Mouse (Mus musculus) C2C12 (cell line): ENCODE results near the gene 3110021N24Rik. TPM values are rescaled to one million over a fixed set of nuclear protein-coding genes. Genes with fewer than 3 reads are reported as not detected.

ENCODE experiments used
- H3K27me3 ChIP-seq: one replicate; pipeline ENCODE4 v1.6.1; 2011; ENCODE audit not compliant: control insufficient read depth, insufficient read depth, insufficient read length
- H3K36me3 ChIP-seq: one replicate; pipeline ENCODE4 v1.6.1; 2011; ENCODE audit not compliant: control insufficient read depth, insufficient read depth
- H3K4me3 ChIP-seq: one replicate; pipeline ENCODE4 v1.5.1; 2011; ENCODE audit warnings: mild to moderate bottlenecking, control low read depth; ENCODE audit not compliant: poor library complexity, insufficient read depth, severe bottlenecking
- H3K79me2 ChIP-seq: one replicate; pipeline ENCODE4 v1.6.1; 2011; ENCODE audit not compliant: control insufficient read depth, insufficient read depth
- H3K79me3 ChIP-seq: one replicate; pipeline ENCODE4 v1.6.1; 2011; ENCODE audit warnings: low read depth, control low read depth
- H3ac ChIP-seq: one replicate; pipeline ENCODE3; 2011; ENCODE audit warnings: low read depth; ENCODE audit not compliant: control insufficient read depth, insufficient read length
- CEBPB ChIP-seq: IDR thresholded peaks from one replicate; pipeline ENCODE4 v1.6.1; 2011; ENCODE audit warnings: low read depth, mild to moderate bottlenecking, control low read depth, moderate library complexity
- CTCF ChIP-seq: IDR thresholded peaks from one replicate; pipeline ENCODE4 v1.5.1; 2011; ENCODE audit not compliant: control insufficient read depth, insufficient read depth, insufficient read length
- FOSL1 ChIP-seq: IDR thresholded peaks from one replicate; pipeline ENCODE4 v1.8.0; 2011; ENCODE audit warnings: mild to moderate bottlenecking, low read length; ENCODE audit not compliant: poor library complexity, insufficient read depth, severe bottlenecking
- MAX ChIP-seq: IDR thresholded peaks from one replicate; pipeline ENCODE4 v1.6.1; 2011; ENCODE audit warnings: mild to moderate bottlenecking, control low read depth
- MYOD1 ChIP-seq: IDR thresholded peaks from one replicate; pipeline ENCODE4 v1.6.1; 2011; ENCODE audit warnings: low read depth; ENCODE audit not compliant: control insufficient read depth, insufficient read length
- MYOG ChIP-seq: IDR thresholded peaks from one replicate; pipeline ENCODE4 v1.6.1; 2011; ENCODE audit not compliant: control insufficient read depth, insufficient read length; ENCODE audit errors: extremely low read depth
- USF1 ChIP-seq: IDR thresholded peaks from one replicate; pipeline ENCODE4 v1.6.1; 2011; ENCODE audit warnings: low read depth, mild to moderate bottlenecking, control low read depth, moderate library complexity
- polyA plus RNA-seq: library from polyadenylated mRNA; unstranded; fragments of >200 nt; fragmentation: generic; extraction: Trizol; gene quantifications from one replicate; pipeline ENCODE4 v1.2.1, GENCODE M21; 2012; ENCODE audit warnings: missing spikeins

The 3110021N24Rik gene
- polyA plus RNA-seq, 1 experiment = not detected

- H3K36me3 ChIP-seq = no peaks in the 10 kb centered on the region
- peaks cover 18% of the 10 kb centered on the region for H3K79me2 ChIP-seq
- peaks cover 13% of the 10 kb centered on the region for H3K79me3 ChIP-seq
- H3ac ChIP-seq = no peak overlapping the region
- H3K27me3 ChIP-seq = no peaks in the 10 kb centered on the region
- no peak overlapping the region for H3K4me3 ChIP-seq
- TF ChIP-seq MAX = no peak
- no peak for TF ChIP-seq FOSL1
- TF ChIP-seq CTCF = no peak
- TF ChIP-seq USF1 = no peak
- TF ChIP-seq MYOG = no peak
- no peak for TF ChIP-seq CEBPB
- no peak for TF ChIP-seq MYOD1
Measured at GRCm38 (mm10) chr4:108768527-108768926, 49.1 kb downstream of the 3110021N24Rik start.

- Histone ChIP-seq H3K79me3 (peaks cover 15% of the 10 kb centered on the region), H3K4me3 (peak overlapping the region; percentile 72), H3K79me2 (peaks cover 53% of the 10 kb centered on the region), H3K36me3 (no peaks in the 10 kb centered on the region), H3ac (peak overlapping the region; percentile 93), H3K27me3 (no peaks in the 10 kb centered on the region)
- TF ChIP-seq MAX = no peak
- TF ChIP-seq CEBPB = peak; percentile 7
Measured at GRCm38 (mm10) chr4:108779763-108780056, 60.3 kb downstream of the 3110021N24Rik start.

GRCm38 (mm10) chr4:108780057-108780863, 60.8 kb downstream of the 3110021N24Rik start, which contains the start of gene Zfyve9:
Gene Zfyve9, minus strand, starts transcription at chr4:108780798.
- no peaks in the 10 kb centered on the region for H3K36me3 ChIP-seq
- H3K79me2 ChIP-seq = peaks cover 47% of the 10 kb centered on the region
- peaks cover 15% of the 10 kb centered on the region for H3K79me3 ChIP-seq
- peak within 1 kb of the TSS; percentile 93 for H3ac ChIP-seq
- H3K4me3 ChIP-seq = peak within 1 kb of the TSS; percentile 72
- TF ChIP-seq MAX = peak; percentile 60
- TF ChIP-seq MYOD1 = no peak
- peak; percentile 99 for TF ChIP-seq CTCF
- H3K27me3 ChIP-seq = no peaks in the 10 kb centered on the region

- no peaks in the 10 kb centered on the region for H3K27me3 ChIP-seq
Measured at GRCm38 (mm10) chr4:108780864-108781205, 61.4 kb downstream of the 3110021N24Rik start.

GRCm38 (mm10) chr4:108781596-108781995, 62.1 kb downstream of the 3110021N24Rik start:
- H3ac ChIP-seq = no peak overlapping the region
- no peaks in the 10 kb centered on the region for H3K27me3 ChIP-seq
- peaks cover 15% of the 10 kb centered on the region for H3K79me3 ChIP-seq
- no peaks in the 10 kb centered on the region for H3K36me3 ChIP-seq
- H3K79me2 ChIP-seq = peaks cover 34% of the 10 kb centered on the region
- H3K4me3 ChIP-seq = no peak overlapping the region
- TF ChIP-seq MYOD1 = no peak

More at GRCm38 (mm10) chr4:108780864-108781205, 61.4 kb downstream of the 3110021N24Rik start:
- TF ChIP-seq MYOD1 (no peak), USF1 (no peak), MYOG (no peak)
- H3K79me3 ChIP-seq = peaks cover 15% of the 10 kb centered on the region
- peaks cover 41% of the 10 kb centered on the region for H3K79me2 ChIP-seq
- no peaks in the 10 kb centered on the region for H3K36me3 ChIP-seq
- H3K4me3 ChIP-seq = peak overlapping the region; percentile 72
- peak overlapping the region; percentile 93 for H3ac ChIP-seq

GRCm38 (mm10) chr4:108782421-108783085, 63.1 kb downstream of the 3110021N24Rik start:
- TF ChIP-seq FOSL1 (no peak), CEBPB (no peak), CTCF (no peak), MYOD1 (no peak), USF1 (no peak), MYOG (no peak), MAX (no peak)
- Histone ChIP-seq H3K79me3 (peaks cover 11% of the 10 kb centered on the region), H3ac (no peak overlapping the region), H3K27me3 (no peaks in the 10 kb centered on the region), H3K79me2 (peaks cover 25% of the 10 kb centered on the region), H3K36me3 (no peaks in the 10 kb centered on the region), H3K4me3 (no peak overlapping the region)
